Mouse (Mus musculus) urinary bladder, postnatal 14 days (tissue): ENCODE results near the gene Fam20b.

Experiments used
- DNase-seq: peaks from one replicate; pipeline ENCODE4 v3.0.0; 2021; ENCODE audit warnings: low spot score

Gene Fam20b

GRCm38 (mm10) chr1:156718950-156719805 is at the start of gene Fam20b:
Fam20b (minus strand) TSS chr1:156719086.
- peak; percentile 97 for DNase-seq

DNA sequence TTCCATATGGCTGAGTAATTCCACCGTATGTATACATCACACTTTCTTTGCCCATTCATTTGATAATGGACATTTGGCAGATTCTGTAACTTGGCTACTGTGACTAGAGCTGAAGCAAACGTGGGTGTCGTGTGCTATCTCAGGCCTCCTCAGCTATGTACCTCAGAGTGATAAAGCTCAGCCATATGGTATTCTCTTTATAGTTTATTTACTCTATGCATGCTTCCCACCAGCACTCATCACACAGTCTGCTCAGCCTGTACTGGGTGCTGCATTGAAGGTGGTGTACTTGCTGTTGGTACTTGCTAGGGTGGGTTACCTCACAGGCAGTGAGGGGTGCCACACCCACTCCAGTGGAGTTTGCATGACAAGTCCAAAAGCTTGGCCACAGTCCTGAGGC is 46.4 kb upstream of the Fam20b start:
- DNase-seq = no peak

- no peak for DNase-seq
Observed at GRCm38 (mm10) chr1:156764584-156764983, 45.7 kb upstream of the Fam20b start.

DNA sequence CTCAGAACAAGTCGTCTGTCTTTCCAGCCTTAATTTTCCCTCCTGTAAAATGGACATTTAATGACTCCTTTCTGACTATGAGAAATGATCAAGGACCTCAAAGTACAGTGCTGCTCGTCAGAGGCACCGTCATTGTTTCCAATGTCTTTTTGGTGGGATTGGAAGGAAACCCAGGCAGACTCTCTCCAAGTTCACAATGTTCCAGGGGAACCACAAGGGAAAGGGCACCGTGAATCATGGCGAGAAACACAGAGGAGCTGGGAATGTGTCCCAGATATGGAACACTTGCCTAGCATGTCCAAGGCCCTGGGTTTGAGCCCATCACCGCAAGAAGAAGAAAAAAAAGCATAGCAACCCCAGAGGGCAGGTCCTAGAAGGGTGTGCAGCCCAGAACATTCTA is 44.4 kb upstream of the Fam20b start:
- DNase-seq = no peak

- DNase-seq = no peak
Observed at GRCm38 (mm10) chr1:156761430-156761801, 42.5 kb upstream of the Fam20b start.

DNA sequence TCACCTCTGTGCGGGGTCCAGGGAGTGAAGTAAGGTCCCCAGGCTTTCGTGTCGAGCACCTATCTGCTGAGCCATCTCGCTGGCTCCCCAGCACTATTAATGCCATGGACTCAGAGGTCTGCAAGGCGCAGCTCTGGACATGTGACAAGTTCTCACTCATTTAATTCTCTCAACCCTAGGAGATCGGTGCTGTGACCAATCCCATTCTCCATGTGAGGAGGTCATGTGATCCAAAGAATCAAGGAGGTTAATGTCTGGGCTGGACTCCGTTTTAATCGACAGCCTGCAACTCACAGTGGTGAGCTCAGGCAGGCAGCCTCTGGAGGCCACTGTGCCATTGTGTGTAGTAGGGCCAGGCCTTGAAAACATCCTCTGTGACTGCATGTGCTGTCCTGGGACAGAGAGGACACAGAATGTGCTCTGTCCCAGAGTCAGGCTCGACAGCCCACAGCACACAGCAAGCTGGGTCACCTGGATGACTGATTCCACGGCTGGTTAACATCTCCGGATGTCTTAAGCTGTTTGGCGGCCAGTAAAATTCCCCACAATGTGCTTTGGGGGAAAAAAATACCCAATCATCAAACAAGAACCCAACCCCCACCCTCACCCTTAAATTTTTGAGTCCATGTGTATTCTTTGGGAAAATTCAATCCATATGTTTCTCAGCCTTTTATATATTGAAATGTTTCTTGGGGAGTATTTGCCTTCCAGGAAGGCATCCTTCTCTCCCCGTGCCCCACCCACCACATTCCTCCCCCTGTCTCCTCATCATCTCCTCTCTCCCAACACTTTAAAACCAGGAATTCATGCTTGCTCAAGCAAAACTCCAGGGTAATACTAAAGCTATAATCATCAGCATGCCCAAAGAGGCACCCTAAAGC is 41.9 kb upstream of the Fam20b start:
- DNase-seq = no peak

GRCm38 (mm10) chr1:156758326-156758725 is 39.4 kb upstream of the Fam20b start:
- no peak for DNase-seq

- DNase-seq = no peak
Observed at GRCm38 (mm10) chr1:156754608-156755413, 35.9 kb upstream of the Fam20b start.

- DNase-seq = no peak
Observed at GRCm38 (mm10) chr1:156752990-156753389, 34.1 kb upstream of the Fam20b start.

- DNase-seq = peak; percentile 72
Observed at GRCm38 (mm10) chr1:156752020-156752724, 33.3 kb upstream of the Fam20b start.

DNA sequence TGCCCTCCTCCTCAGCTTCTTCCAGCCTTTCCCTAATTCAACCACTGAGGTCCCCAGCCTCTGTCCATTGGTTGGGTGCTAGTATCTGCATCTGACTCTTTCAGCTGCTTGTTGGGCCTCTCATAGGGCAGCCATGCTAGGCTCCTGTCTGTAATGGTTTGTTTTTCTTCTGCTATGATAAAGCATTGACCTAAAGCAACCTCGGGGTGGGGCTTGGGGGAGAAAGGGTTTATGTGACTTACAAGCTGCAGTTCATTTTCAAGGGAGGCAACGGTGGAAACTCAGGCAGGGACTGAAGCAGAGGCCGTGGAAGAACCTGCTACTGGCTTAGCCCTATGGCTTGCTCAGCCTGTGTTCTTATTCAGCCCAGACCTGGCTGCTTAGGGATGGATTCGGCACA is 31.4 kb upstream of the Fam20b start:
- DNase-seq = no peak

DNA sequence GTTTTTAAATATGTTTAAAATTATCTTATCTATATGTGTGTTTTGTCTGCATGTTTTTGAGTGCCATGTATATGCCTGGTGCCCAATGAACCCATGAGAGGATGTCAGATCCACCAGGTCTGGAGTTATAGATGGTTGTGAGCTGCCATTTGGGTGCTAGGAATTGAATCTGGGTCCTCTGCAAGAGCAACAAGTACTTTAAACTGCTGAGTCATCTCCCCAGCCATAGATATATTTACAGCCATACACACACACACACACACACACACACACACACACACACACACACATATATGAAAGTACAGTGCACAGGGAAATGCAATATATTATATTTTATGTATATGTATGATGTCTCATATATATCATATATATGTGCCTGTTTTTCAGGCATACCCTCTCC is 30.2 kb upstream of the Fam20b start:
- DNase-seq = no peak

DNA sequence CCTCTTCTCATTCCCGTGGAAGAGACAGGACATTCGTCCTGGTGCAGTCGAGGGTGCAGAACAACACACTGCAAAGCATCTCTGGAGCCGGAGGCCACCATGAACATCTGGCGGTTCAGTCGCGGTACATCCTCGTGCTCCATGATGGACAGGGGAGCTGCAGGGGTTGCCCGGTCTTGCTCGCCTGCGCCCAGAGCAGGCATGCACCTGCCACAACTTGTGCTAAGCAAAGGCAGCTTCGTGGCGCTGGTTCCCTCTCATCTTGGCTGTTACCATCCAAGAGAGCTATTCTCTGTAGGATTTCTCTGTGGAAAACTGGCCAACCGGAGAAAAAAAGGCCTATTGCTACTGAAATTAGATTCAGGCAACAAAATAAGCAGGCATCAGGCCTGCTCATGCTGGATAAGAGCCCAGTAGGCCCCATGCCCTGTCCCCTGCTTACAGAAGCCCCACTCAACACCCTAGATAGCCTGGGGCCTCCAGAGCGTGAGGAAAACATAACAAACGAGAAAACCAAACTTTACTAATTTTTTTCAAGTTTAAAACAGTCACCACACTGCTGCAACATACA is 29.6 kb upstream of the Fam20b start:
- DNase-seq = no peak

DNA sequence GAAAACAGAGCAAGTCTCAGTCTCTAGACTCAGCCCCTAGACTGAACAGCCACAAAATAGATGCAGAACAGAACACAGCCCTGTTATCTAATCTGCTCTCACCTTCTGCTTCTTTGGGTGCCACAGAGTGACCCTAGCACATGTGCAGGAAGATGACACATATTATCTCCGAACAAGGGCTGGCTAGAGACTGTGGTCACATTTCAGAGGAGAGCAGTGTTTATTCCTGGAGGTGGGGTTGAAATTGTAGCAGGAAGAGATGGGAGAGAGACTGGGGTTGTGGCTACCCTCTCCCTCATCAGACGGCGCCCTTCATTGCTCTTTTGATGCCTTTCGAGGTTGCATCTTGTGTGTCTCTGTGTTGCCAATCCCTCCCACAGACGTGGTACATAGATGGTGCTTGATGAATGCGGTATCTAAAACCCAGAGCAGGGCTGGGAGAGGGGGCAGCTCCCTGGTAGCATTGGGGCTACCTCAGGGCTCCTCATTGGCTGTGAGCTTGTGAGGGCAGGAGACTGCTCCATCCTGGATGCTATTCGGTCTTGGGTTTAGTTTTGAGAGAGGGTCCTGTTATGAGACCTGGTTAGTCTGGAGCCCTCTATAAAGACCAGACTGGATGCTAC is 26.4 kb upstream of the Fam20b start:
- DNase-seq = no peak

GRCm38 (mm10) chr1:156741482-156742411 is 22.9 kb upstream of the Fam20b start:
- DNase-seq = peak; percentile 56

- DNase-seq = no peak
Observed at GRCm38 (mm10) chr1:156735788-156736187, 16.9 kb upstream of the Fam20b start.

GRCm38 (mm10) chr1:156734019-156734418 is 15.1 kb upstream of the Fam20b start:
- no peak for DNase-seq

- no peak for DNase-seq
Observed at GRCm38 (mm10) chr1:156733559-156733958, 14.7 kb upstream of the Fam20b start.

DNA sequence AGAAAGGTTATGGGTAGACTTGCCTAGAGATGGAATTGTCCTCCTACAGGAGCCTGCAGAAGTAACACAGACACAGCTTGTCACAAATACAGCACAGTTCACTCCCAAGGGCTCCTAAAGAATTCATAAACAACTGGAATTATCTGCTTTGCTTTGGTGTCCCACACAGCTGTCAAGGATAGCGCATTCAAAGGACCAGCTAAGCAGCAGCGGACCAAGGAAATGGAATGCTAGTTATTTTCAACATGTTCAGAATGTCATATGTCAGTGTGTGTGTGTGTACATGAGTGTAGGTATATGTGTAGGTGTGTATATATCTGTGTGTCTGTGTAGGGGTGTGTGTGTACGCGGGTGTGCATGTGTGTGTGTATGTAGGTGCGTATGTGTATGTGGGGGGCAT is 14.1 kb upstream of the Fam20b start:
- DNase-seq = no peak

DNA sequence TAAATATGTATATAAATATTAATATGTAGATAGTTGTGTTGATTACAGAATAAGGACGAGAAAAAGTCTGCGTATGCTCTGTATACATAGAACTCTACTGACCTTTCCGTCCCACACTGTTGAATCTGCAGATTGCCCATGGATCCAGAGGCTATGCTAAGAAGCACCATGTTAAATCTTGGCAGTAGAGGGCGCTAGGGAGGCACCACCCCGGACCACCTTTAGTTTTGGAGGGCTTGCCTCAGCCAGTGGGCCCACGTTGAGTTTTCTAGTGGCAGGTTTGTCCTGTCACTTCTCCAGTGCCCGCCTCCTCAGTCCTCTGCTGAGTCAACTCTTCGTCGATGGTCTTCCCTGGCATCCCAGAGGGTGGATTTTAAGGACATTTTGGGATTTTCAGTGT is 11.9 kb upstream of the Fam20b start:
- no peak for DNase-seq
